In genomic region chr10:99682350-99682749, GRCm38 (mm10) we compare ENCODE assay signal across 21 mouse cellular contexts.
DNase-seq lines count a peak whose midpoint lies in the region; ATAC-seq and TF ChIP-seq lines count a peak whose summit lies in the region.
"Had no signal": no experiment of that assay in that cellular context is flagged by ENCODE, and none has a peak within 500 bp of the region (broad histone marks: within the 10 kb centered on the region; RNA-seq: fewer than 3 reads in every experiment).

No protein-coding gene starts in this region.

- peak overlapping the region; percentile 73; the same call in 1 of the 2 replicates for H3K27ac ChIP-seq in hindbrain, embryonic 11.5 days (ENCODE audit: low read depth, low read length)
- H3K27ac ChIP-seq in hindbrain, embryonic 14.5 days: no peak overlapping the region
- no peak overlapping the region for H3K27ac ChIP-seq in midbrain, embryonic 12.5 days (replicated peaks)
- no peak overlapping the region for H3K27ac ChIP-seq in midbrain, postnatal 0 days (ENCODE audit: low read depth, low read length)
- no peak overlapping the region for H3K27ac ChIP-seq in hindbrain, embryonic 16.5 days (ENCODE audit: low read depth, low read length)
- 0 out of 2 replicates have a peak overlapping the region, but pooled peaks have one; percentile 33 for H3K27ac ChIP-seq in midbrain, embryonic 16.5 days (ENCODE audit: low read length)
- H3K27ac ChIP-seq: embryonic facial prominence, embryonic 13.5 days; gastrocnemius, adult 2 months; heart, embryonic 15.5 days had no signal

- no peak overlapping the region for H3K4me3 ChIP-seq in hindbrain, embryonic 11.5 days (ENCODE audit: low read depth, low read length)
- no peak overlapping the region for H3K4me3 ChIP-seq in hindbrain, embryonic 14.5 days (replicated peaks; ENCODE audit: low read length)
- H3K4me3 ChIP-seq in midbrain, embryonic 12.5 days: no peak overlapping the region
- no peak overlapping the region for H3K4me3 ChIP-seq in midbrain, postnatal 0 days (ENCODE audit: low read depth, low read length)
- H3K4me3 ChIP-seq in hindbrain, embryonic 16.5 days (ENCODE audit: low read length): no peak overlapping the region
- H3K4me3 ChIP-seq in midbrain, embryonic 16.5 days (ENCODE audit: low read depth, low read length): no peak overlapping the region
- H3K4me3 ChIP-seq: embryonic facial prominence, embryonic 13.5 days; forebrain, embryonic 13.5 days; gastrocnemius, adult 2 months; heart, embryonic 15.5 days had no signal

- no peaks in the 10 kb centered on the region for H3K9me3 ChIP-seq in hindbrain, embryonic 11.5 days (ENCODE audit: control insufficient read depth, low read length)
- no peaks in the 10 kb centered on the region for H3K9me3 ChIP-seq in hindbrain, embryonic 14.5 days (ENCODE audit: control insufficient read depth, low read length)
- H3K9me3 ChIP-seq in midbrain, embryonic 12.5 days: no peaks in the 10 kb centered on the region
- H3K9me3 ChIP-seq in midbrain, postnatal 0 days (ENCODE audit: low read length): no peaks in the 10 kb centered on the region
- H3K9me3 ChIP-seq in hindbrain, embryonic 16.5 days (ENCODE audit: control insufficient read depth, low read length): no peaks in the 10 kb centered on the region
- H3K9me3 ChIP-seq in midbrain, embryonic 16.5 days (replicated peaks; ENCODE audit: control insufficient read depth, low read length, poor library complexity, severe bottlenecking): no peaks in the 10 kb centered on the region
- H3K9me3 ChIP-seq: embryonic facial prominence, embryonic 13.5 days; forebrain, embryonic 13.5 days; heart, embryonic 15.5 days had no signal

- no peak for TF ChIP-seq CTCF in midbrain, postnatal 0 days (IDR thresholded peaks at IDR 0.05)

- no peak overlapping the region for H3K9ac ChIP-seq in hindbrain, embryonic 11.5 days (ENCODE audit: low read depth, low read length)
- no peak overlapping the region for H3K9ac ChIP-seq in hindbrain, embryonic 14.5 days
- no peak overlapping the region for H3K9ac ChIP-seq in midbrain, embryonic 12.5 days (replicated peaks)
- H3K9ac ChIP-seq in midbrain, postnatal 0 days (replicated peaks; ENCODE audit: low read length, poor library complexity, severe bottlenecking): no peak overlapping the region
- H3K9ac ChIP-seq in hindbrain, embryonic 16.5 days (ENCODE audit: low read depth, low read length): no peak overlapping the region
- no peak overlapping the region for H3K9ac ChIP-seq in midbrain, embryonic 16.5 days (ENCODE audit: low read depth, low read length)
- H3K9ac ChIP-seq: embryonic facial prominence, embryonic 13.5 days; forebrain, embryonic 13.5 days; heart, embryonic 15.5 days had no signal

- no peaks in the 10 kb centered on the region for H3K36me3 ChIP-seq in hindbrain, embryonic 11.5 days (ENCODE audit: control insufficient read depth, insufficient read depth, low read length)
- no peaks in the 10 kb centered on the region for H3K36me3 ChIP-seq in hindbrain, embryonic 14.5 days (replicated peaks; ENCODE audit: control insufficient read depth, insufficient read depth)
- no peaks in the 10 kb centered on the region for H3K36me3 ChIP-seq in midbrain, embryonic 12.5 days
- no peaks in the 10 kb centered on the region for H3K36me3 ChIP-seq in midbrain, postnatal 0 days (ENCODE audit: insufficient read depth, low read length)
- H3K36me3 ChIP-seq in hindbrain, embryonic 16.5 days (ENCODE audit: control insufficient read depth, insufficient read depth, low read length): no peaks in the 10 kb centered on the region
- no peaks in the 10 kb centered on the region for H3K36me3 ChIP-seq in midbrain, embryonic 16.5 days (ENCODE audit: control insufficient read depth, insufficient read depth, low read length)
- H3K36me3 ChIP-seq: embryonic facial prominence, embryonic 13.5 days; heart, embryonic 15.5 days had no signal

- H3K4me1 ChIP-seq in hindbrain, embryonic 11.5 days (replicated peaks; ENCODE audit: control insufficient read depth, insufficient read depth, low read length): no peaks in the 10 kb centered on the region
- peaks cover 5% of the 10 kb centered on the region; the same call in 1 of the 2 replicates for H3K4me1 ChIP-seq in hindbrain, embryonic 14.5 days (replicated peaks; ENCODE audit: control insufficient read depth, insufficient read depth, low read length)
- peaks cover 8% of the 10 kb centered on the region; the same call in 1 of the 2 replicates for H3K4me1 ChIP-seq in midbrain, embryonic 12.5 days
- no peaks in the 10 kb centered on the region for H3K4me1 ChIP-seq in midbrain, postnatal 0 days (ENCODE audit: insufficient read depth, low read length)
- no peaks in the 10 kb centered on the region for H3K4me1 ChIP-seq in hindbrain, embryonic 16.5 days (ENCODE audit: control insufficient read depth, insufficient read depth, low read depth, low read length)
- peaks cover 4% of the 10 kb centered on the region; the same call in 1 of the 2 replicates for H3K4me1 ChIP-seq in midbrain, embryonic 16.5 days (ENCODE audit: control insufficient read depth, insufficient read depth, low read length)
- H3K4me1 ChIP-seq: embryonic facial prominence, embryonic 13.5 days; heart, embryonic 15.5 days had no signal

- peak; percentile 68; the same call in 1 of the 2 replicates for ATAC-seq in hindbrain, embryonic 11.5 days (ENCODE audit: low FRiP score)
- ATAC-seq in hindbrain, embryonic 14.5 days (ENCODE audit: low FRiP score): no peak
- ATAC-seq in midbrain, embryonic 12.5 days (ENCODE audit: low FRiP score, low read depth): peak; percentile 69; the same call in 1 of the 2 replicates
- ATAC-seq in midbrain, postnatal 0 days (ENCODE audit: low FRiP score): no peak
- 0 out of 2 replicates have a peak, but pooled peaks have one; percentile 17 for ATAC-seq in hindbrain, embryonic 16.5 days
- no peak for ATAC-seq in midbrain, embryonic 16.5 days
- no peak for ATAC-seq in megakaryocyte, adult 5-6 weeks (ENCODE audit: poor library complexity, severe bottlenecking)
- ATAC-seq: forebrain, embryonic 13.5 days; inflammation-experienced regulatory T-cells, adult 6 months had no signal

- 76% methylated on average over 9 of the region's 9 CpGs for WGBS in hindbrain, embryonic 11.5 days
- 57% methylated on average over 9 of the region's 9 CpGs for WGBS in hindbrain, embryonic 14.5 days
- 74% methylated on average over 9 of the region's 9 CpGs for WGBS in midbrain, embryonic 12.5 days
- WGBS in midbrain, postnatal 0 days: 73% methylated on average over 9 of the region's 9 CpGs
- WGBS in hindbrain, embryonic 16.5 days: 65% methylated on average over 9 of the region's 9 CpGs
- 58% methylated on average over 9 of the region's 9 CpGs for WGBS in midbrain, embryonic 16.5 days

- DNase-seq in hindbrain, embryonic 11.5 days (ENCODE audit: low spot score): no peak
- no peak for DNase-seq in hindbrain, embryonic 14.5 days (ENCODE audit: low spot score)
- no peak for DNase-seq in midbrain, postnatal 0 days (ENCODE audit: low spot score)
- DNase-seq in thymus, postnatal 14 days: no peak
- DNase-seq: adrenal gland, postnatal 10 days; cerebellum, adult 18-20 months; cerebellum, adult 9-11 months; cerebellum, postnatal 36 days; gastrocnemius, adult 2 months; gastrocnemius, postnatal 36 days; heart, adult 11 months; heart, postnatal 14 days had no signal

- no peaks in the 10 kb centered on the region for H3K27me3 ChIP-seq in hindbrain, embryonic 11.5 days (ENCODE audit: control insufficient read depth, insufficient read depth, low read length)
- H3K27me3 ChIP-seq in hindbrain, embryonic 14.5 days (ENCODE audit: control insufficient read depth, insufficient read depth, low read length): no peaks in the 10 kb centered on the region
- no peaks in the 10 kb centered on the region for H3K27me3 ChIP-seq in midbrain, embryonic 12.5 days
- no peaks in the 10 kb centered on the region for H3K27me3 ChIP-seq in midbrain, postnatal 0 days (ENCODE audit: insufficient read depth, low read length)
- H3K27me3 ChIP-seq in hindbrain, embryonic 16.5 days (replicated peaks; ENCODE audit: control insufficient read depth, insufficient read depth, low read length): no peaks in the 10 kb centered on the region
- H3K27me3 ChIP-seq in midbrain, embryonic 16.5 days (ENCODE audit: control insufficient read depth, insufficient read depth, low read depth, low read length): no peaks in the 10 kb centered on the region
- H3K27me3 ChIP-seq: embryonic facial prominence, embryonic 13.5 days; forebrain, embryonic 13.5 days; heart, embryonic 15.5 days had no signal

- H3K4me2 ChIP-seq in hindbrain, embryonic 11.5 days (replicated peaks; ENCODE audit: low read depth, low read length): no peak overlapping the region
- H3K4me2 ChIP-seq in hindbrain, embryonic 14.5 days (replicated peaks): no peak overlapping the region
- H3K4me2 ChIP-seq in midbrain, embryonic 12.5 days (replicated peaks): no peak overlapping the region
- H3K4me2 ChIP-seq in midbrain, postnatal 0 days (ENCODE audit: low read depth, low read length, poor library complexity, severe bottlenecking): no peak overlapping the region
- no peak overlapping the region for H3K4me2 ChIP-seq in hindbrain, embryonic 16.5 days (ENCODE audit: low read length)
- H3K4me2 ChIP-seq in midbrain, embryonic 16.5 days (ENCODE audit: low read length): no peak overlapping the region
- H3K4me2 ChIP-seq: embryonic facial prominence, embryonic 13.5 days; forebrain, embryonic 13.5 days; heart, embryonic 11.5 days; heart, embryonic 15.5 days had no signal

Comparison
In these comparisons a context has a peak if more than half of its experiments do, and no peak if none do; other contexts are left out.
1. ATAC-seq: peak in hindbrain, embryonic 11.5 days (single experiment), midbrain, embryonic 12.5 days (single experiment) and hindbrain, embryonic 16.5 days (single experiment); none in hindbrain, embryonic 14.5 days (single experiment), midbrain, postnatal 0 days (single experiment), midbrain, embryonic 16.5 days (single experiment) and megakaryocyte, adult 5-6 weeks (single experiment).
2. H3K27ac ChIP-seq: peak in hindbrain, embryonic 11.5 days (single experiment) and midbrain, embryonic 16.5 days (single experiment); none in hindbrain, embryonic 14.5 days (single experiment), midbrain, embryonic 12.5 days (single experiment), midbrain, postnatal 0 days (single experiment) and hindbrain, embryonic 16.5 days (single experiment).